Mouse (Mus musculus) hindbrain, embryonic 16.5 days (tissue): ENCODE measurements at regions not wholly inside any gene's neighbourhood (a gene's known extent, or its start where the extent isn't known, plus 50 kb on each side); places are given as distances from the start of the nearest gene placed in this dataset.

ENCODE experiments used
- ATAC-seq: fragments of 200-750 bp; cut with Nextera tagmentation; 2 replicates; pipeline ENCODE4 v1.8.0; 2017; ENCODE audit warnings: moderate TSS enrichment, moderate library complexity
- H3K27ac ChIP-seq: fragments of 300-500 bp; sonication (generic); 2 replicates; pipeline ENCODE4 v1.5.1; 2014; ENCODE audit warnings: low read depth, mild to moderate bottlenecking, control low read depth, low read length, moderate library complexity
- H3K27me3 ChIP-seq: fragments of 300-500 bp; sonication (generic); replicated peaks from 2 replicates; pipeline ENCODE4 v1.6.1; 2014; ENCODE audit warnings: low read length; ENCODE audit not compliant: control insufficient read depth, insufficient read depth
- H3K36me3 ChIP-seq: fragments of 300-500 bp; sonication (generic); 2 replicates; pipeline ENCODE4 v1.6.1; 2014; ENCODE audit warnings: mild to moderate bottlenecking, low read length, moderate library complexity, mixed read lengths; ENCODE audit not compliant: control insufficient read depth, insufficient read depth
- H3K4me1 ChIP-seq: fragments of 300-500 bp; sonication (generic); 2 replicates; pipeline ENCODE4 v1.6.1; 2014; ENCODE audit warnings: low read depth, low read length; ENCODE audit not compliant: control insufficient read depth, insufficient read depth
- H3K4me2 ChIP-seq: fragments of 300-500 bp; sonication (generic); 2 replicates; pipeline ENCODE4 v1.6.1; 2014; ENCODE audit warnings: mild to moderate bottlenecking, low read length, control low read depth, moderate library complexity
- H3K4me3 ChIP-seq: fragments of 300-500 bp; sonication (generic); 2 replicates; pipeline ENCODE4 v1.5.1; 2014; ENCODE audit warnings: mild to moderate bottlenecking, low read length, control low read depth, moderate library complexity
- H3K9ac ChIP-seq: fragments of 300-500 bp; sonication (generic); 2 replicates; pipeline ENCODE4 v1.6.1; 2014; ENCODE audit warnings: low read depth, mild to moderate bottlenecking, control low read depth, low read length, moderate library complexity
- H3K9me3 ChIP-seq: fragments of 300-500 bp; sonication (generic); 2 replicates; pipeline ENCODE4 v1.6.1; 2014; ENCODE audit warnings: mild to moderate bottlenecking, low read length, moderate library complexity; ENCODE audit not compliant: control insufficient read depth
- WGBS: fragments of 180-500 bp; shearing (Covaris S2); extraction: QIAGEN DNeasy Blood & Tissue Kit; methylation state at CpG from one replicate; pipeline ENCODE4 v1.1.7; 2014; 5-methylcytosine and 5-hydroxymethylcytosine counted together

- Histone ChIP-seq H3K4me2 (no peak overlapping the region), H3K9me3 (no peaks in the 10 kb centered on the region), H3K27ac (no peak overlapping the region), H3K36me3 (no peaks in the 10 kb centered on the region), H3K4me3 (no peak overlapping the region), H3K27me3 (no peaks in the 10 kb centered on the region), H3K4me1 (no peaks in the 10 kb centered on the region), H3K9ac (no peak overlapping the region)
- no peak for ATAC-seq
Observed at GRCm38 (mm10) chr1:158057789-158058188, 298.3 kb downstream of the Brinp2 start.

GRCm38 (mm10) chr1:158061995-158062394, 294.1 kb downstream of the Brinp2 start:
- H3K27ac ChIP-seq = no peak overlapping the region
- H3K9me3 ChIP-seq = no peaks in the 10 kb centered on the region
- no peaks in the 10 kb centered on the region for H3K4me1 ChIP-seq
- 86% methylated on average over 6 of the region's 6 CpGs for WGBS
- no peaks in the 10 kb centered on the region for H3K36me3 ChIP-seq
- H3K4me2 ChIP-seq = no peak overlapping the region
- no peak overlapping the region for H3K4me3 ChIP-seq
- H3K9ac ChIP-seq = no peak overlapping the region
- H3K27me3 ChIP-seq = no peaks in the 10 kb centered on the region
- ATAC-seq = no peak

GRCm38 (mm10) chr1:158082181-158082580, 273.9 kb downstream of the Brinp2 start:
- Histone ChIP-seq H3K27ac (no peak overlapping the region), H3K36me3 (no peaks in the 10 kb centered on the region), H3K4me3 (no peak overlapping the region), H3K4me2 (no peak overlapping the region), H3K4me1 (no peaks in the 10 kb centered on the region), H3K9me3 (no peaks in the 10 kb centered on the region), H3K27me3 (no peaks in the 10 kb centered on the region), H3K9ac (no peak overlapping the region)
- WGBS = 83% methylated on average over 1 of the region's 1 CpGs
- ATAC-seq = no peak

GRCm38 (mm10) chr1:158085856-158086255, 270.3 kb downstream of the Brinp2 start:
- Histone ChIP-seq H3K9me3 (no peaks in the 10 kb centered on the region), H3K36me3 (no peaks in the 10 kb centered on the region), H3K4me3 (no peak overlapping the region), H3K4me2 (no peak overlapping the region), H3K27me3 (no peaks in the 10 kb centered on the region), H3K4me1 (no peaks in the 10 kb centered on the region), H3K27ac (no peak overlapping the region), H3K9ac (no peak overlapping the region)
- 71% methylated on average over 3 of the region's 3 CpGs for WGBS
- ATAC-seq = no peak

GRCm38 (mm10) chr1:158097500-158097899, 258.6 kb downstream of the Brinp2 start:
- H3K36me3 ChIP-seq = no peaks in the 10 kb centered on the region
- 89% methylated on average over 4 of the region's 4 CpGs for WGBS
- no peak overlapping the region for H3K4me2 ChIP-seq
- no peaks in the 10 kb centered on the region for H3K4me1 ChIP-seq
- no peak for ATAC-seq
- H3K9ac ChIP-seq = no peak overlapping the region
- H3K27me3 ChIP-seq = no peaks in the 10 kb centered on the region
- no peak overlapping the region for H3K27ac ChIP-seq
- H3K9me3 ChIP-seq = no peaks in the 10 kb centered on the region
- no peak overlapping the region for H3K4me3 ChIP-seq

- H3K4me1 ChIP-seq = no peaks in the 10 kb centered on the region
- H3K4me2 ChIP-seq = no peak overlapping the region
- H3K4me3 ChIP-seq = no peak overlapping the region
- H3K27me3 ChIP-seq = no peaks in the 10 kb centered on the region
- H3K27ac ChIP-seq = no peak overlapping the region
- no peak overlapping the region for H3K9ac ChIP-seq
- H3K9me3 ChIP-seq = no peaks in the 10 kb centered on the region
- WGBS = 83% methylated on average over 2 of the region's 2 CpGs
- no peak for ATAC-seq
- no peaks in the 10 kb centered on the region for H3K36me3 ChIP-seq
Observed at GRCm38 (mm10) chr1:158119708-158120107, 236.4 kb downstream of the Brinp2 start.

- no peak overlapping the region for H3K4me2 ChIP-seq
- ATAC-seq = no peak
- no peaks in the 10 kb centered on the region for H3K36me3 ChIP-seq
- no peak overlapping the region for H3K4me3 ChIP-seq
- WGBS = 75% methylated on average over 3 of the region's 3 CpGs
- H3K4me1 ChIP-seq = no peaks in the 10 kb centered on the region
- no peak overlapping the region for H3K9ac ChIP-seq
- no peak overlapping the region for H3K27ac ChIP-seq
- H3K9me3 ChIP-seq = no peaks in the 10 kb centered on the region
- H3K27me3 ChIP-seq = no peaks in the 10 kb centered on the region
Observed at GRCm38 (mm10) chr1:158124902-158125301, 231.2 kb downstream of the Brinp2 start.

- H3K36me3 ChIP-seq = no peaks in the 10 kb centered on the region
- H3K27ac ChIP-seq = no peak overlapping the region
- H3K27me3 ChIP-seq = no peaks in the 10 kb centered on the region
- no peak overlapping the region for H3K4me3 ChIP-seq
- 93% methylated on average over 2 of the region's 2 CpGs for WGBS
- H3K4me1 ChIP-seq = no peaks in the 10 kb centered on the region
- H3K9me3 ChIP-seq = no peaks in the 10 kb centered on the region
- H3K9ac ChIP-seq = no peak overlapping the region
- ATAC-seq = no peak
- H3K4me2 ChIP-seq = no peak overlapping the region
Observed at GRCm38 (mm10) chr1:158126272-158126671, 229.9 kb downstream of the Brinp2 start.

GRCm38 (mm10) chr1:158129243-158129770, 226.8 kb downstream of the Brinp2 start:
- no peak overlapping the region for H3K9ac ChIP-seq

GRCm38 (mm10) chr1:158147525-158147924, 208.6 kb downstream of the Brinp2 start:
- Histone ChIP-seq H3K4me1 (peaks cover 5% of the 10 kb centered on the region), H3K4me2 (no peak overlapping the region), H3K4me3 (no peak overlapping the region), H3K36me3 (no peaks in the 10 kb centered on the region), H3K27me3 (no peaks in the 10 kb centered on the region), H3K9ac (no peak overlapping the region), H3K27ac (no peak overlapping the region; the same call in 1 of the 2 replicates), H3K9me3 (no peaks in the 10 kb centered on the region)
- 3% methylated on average over 3 of the region's 3 CpGs for WGBS
- ATAC-seq = peak; percentile 63; the same call in 1 of the 2 replicates

More at GRCm38 (mm10) chr1:158129243-158129770, 226.8 kb downstream of the Brinp2 start:
- no peaks in the 10 kb centered on the region for H3K9me3 ChIP-seq
- 89% methylated on average over 3 of the region's 3 CpGs for WGBS
- H3K4me2 ChIP-seq = no peak overlapping the region
- H3K27me3 ChIP-seq = no peaks in the 10 kb centered on the region
- no peaks in the 10 kb centered on the region for H3K36me3 ChIP-seq
- H3K4me3 ChIP-seq = no peak overlapping the region
- no peak for ATAC-seq
- no peak overlapping the region for H3K27ac ChIP-seq
- no peaks in the 10 kb centered on the region for H3K4me1 ChIP-seq
